Mouse (Mus musculus) embryonic facial prominence, embryonic 12.5 days (tissue): Measurements from ENCODE around the gene Slc39a13. TPM values are rescaled to one million over a fixed set of nuclear protein-coding genes. Genes with fewer than 3 reads are reported as not detected.
"Not testable (repeated sequence)": the region's sequence is repeated elsewhere in the genome, so short reads cannot be mapped to it uniquely, and the experiment has no call there.

Experiments used
- ATAC-seq: fragments of 200-750 bp; cut with Nextera tagmentation; 2 replicates; pipeline ENCODE4 v1.8.0; 2017; ENCODE audit not compliant: insufficient number of reproducible peaks, insufficient read depth, low FRiP score, low TSS enrichment
- H3K27ac ChIP-seq: fragments of 300-500 bp; sonication (generic); 2 replicates; pipeline ENCODE4 v1.5.1; 2016; ENCODE audit warnings: mild to moderate bottlenecking
- H3K27me3 ChIP-seq: fragments of 300-500 bp; sonication (generic); 2 replicates; pipeline ENCODE4 v1.6.1; 2016; ENCODE audit warnings: mild to moderate bottlenecking, moderate library complexity
- H3K36me3 ChIP-seq: fragments of 300-500 bp; sonication (generic); 2 replicates; pipeline ENCODE4 v1.6.1; 2016; ENCODE audit warnings: mild to moderate bottlenecking
- H3K4me1 ChIP-seq: fragments of 300-500 bp; sonication (generic); 2 replicates; pipeline ENCODE4 v1.6.1; 2016
- H3K4me2 ChIP-seq: fragments of 300-500 bp; sonication (generic); replicated peaks from 2 replicates; pipeline ENCODE4 v1.6.1; 2016; ENCODE audit warnings: mild to moderate bottlenecking, moderate library complexity
- H3K4me3 ChIP-seq: fragments of 300-500 bp; sonication (generic); 2 replicates; pipeline ENCODE4 v1.5.1; 2016; ENCODE audit warnings: mild to moderate bottlenecking
- H3K9ac ChIP-seq: fragments of 300-500 bp; sonication (generic); 2 replicates; pipeline ENCODE4 v1.6.1; 2016; ENCODE audit warnings: mild to moderate bottlenecking, moderate library complexity
- H3K9me3 ChIP-seq: fragments of 300-500 bp; sonication (generic); 2 replicates; pipeline ENCODE4 v1.6.1; 2016; ENCODE audit warnings: mild to moderate bottlenecking, moderate library complexity
- WGBS: fragments of 180-500 bp; shearing (Covaris S2); methylation state at CpG from one replicate; pipeline ENCODE4 v1.1.7; 2016; 5-methylcytosine and 5-hydroxymethylcytosine counted together
- polyA plus RNA-seq: library from polyadenylated mRNA; unstranded; fragments of >200 nt; fragmentation: Nextera tagmentation; extraction: Ambion mirVana; gene quantifications from 2 replicates; pipeline ENCODE4 v1.2.1, GENCODE M21; 2016

Gene Slc39a13
- polyA plus RNA-seq, 1 experiment from 2014 or later = 41.9 TPM

- not testable (repeated sequence) for H3K27me3 ChIP-seq, H3K9me3 ChIP-seq, H3K4me1 ChIP-seq, H3K4me3 ChIP-seq, ATAC-seq, H3K36me3 ChIP-seq, H3K9ac ChIP-seq, H3K4me2 ChIP-seq, H3K27ac ChIP-seq
- 88% methylated on average over 3 of the region's 3 CpGs for WGBS
Measured at GRCm38 (mm10) chr2:91111832-91112231, 41.6 kb upstream of the Slc39a13 start.

GRCm38 (mm10) chr2:91110429-91110828, 40.2 kb upstream of the Slc39a13 start:
- no peak overlapping the region for H3K4me3 ChIP-seq
- 77% methylated on average over 6 of the region's 6 CpGs for WGBS
- no peaks in the 10 kb centered on the region for H3K27me3 ChIP-seq
- H3K9ac ChIP-seq = no peak overlapping the region
- H3K36me3 ChIP-seq = no peaks in the 10 kb centered on the region
- H3K27ac ChIP-seq = no peak overlapping the region
- no peak overlapping the region for H3K4me2 ChIP-seq
- ATAC-seq = no peak
- H3K4me1 ChIP-seq = no peaks in the 10 kb centered on the region; the same call in 1 of the 2 replicates
- H3K9me3 ChIP-seq = no peaks in the 10 kb centered on the region

- no peak overlapping the region for H3K9ac ChIP-seq
- WGBS = 91% methylated on average over 5 of the region's 5 CpGs
- no peaks in the 10 kb centered on the region for H3K36me3 ChIP-seq
- H3K4me3 ChIP-seq = no peak overlapping the region
- no peaks in the 10 kb centered on the region for H3K9me3 ChIP-seq
- H3K4me2 ChIP-seq = no peak overlapping the region
- no peak overlapping the region for H3K27ac ChIP-seq
- H3K27me3 ChIP-seq = no peaks in the 10 kb centered on the region
- ATAC-seq = no peak
- no peaks in the 10 kb centered on the region for H3K4me1 ChIP-seq
Measured at GRCm38 (mm10) chr2:91109807-91110385, 39.7 kb upstream of the Slc39a13 start.

- H3K27me3 ChIP-seq = no peaks in the 10 kb centered on the region
- H3K4me3 ChIP-seq = no peak overlapping the region
- H3K9ac ChIP-seq = no peak overlapping the region
- no peaks in the 10 kb centered on the region for H3K9me3 ChIP-seq
- H3K4me2 ChIP-seq = no peak overlapping the region
- no peaks in the 10 kb centered on the region for H3K36me3 ChIP-seq
- ATAC-seq = no peak
- no peaks in the 10 kb centered on the region for H3K4me1 ChIP-seq
- H3K27ac ChIP-seq = no peak overlapping the region
- 85% methylated on average over 5 of the region's 5 CpGs for WGBS
Measured at GRCm38 (mm10) chr2:91109241-91109640, 39.0 kb upstream of the Slc39a13 start.

- H3K9me3 ChIP-seq = no peaks in the 10 kb centered on the region
- H3K4me2 ChIP-seq = no peak overlapping the region
- H3K4me3 ChIP-seq = no peak overlapping the region
- no peaks in the 10 kb centered on the region for H3K36me3 ChIP-seq
- no peak overlapping the region for H3K9ac ChIP-seq
- H3K27ac ChIP-seq = no peak overlapping the region
- no peaks in the 10 kb centered on the region for H3K27me3 ChIP-seq
- WGBS = 84% methylated on average over 3 of the region's 3 CpGs
- ATAC-seq = no peak
- H3K4me1 ChIP-seq = no peaks in the 10 kb centered on the region
Measured at GRCm38 (mm10) chr2:91108156-91108555, 37.9 kb upstream of the Slc39a13 start.

- ATAC-seq = peak; percentile 77
- WGBS = 11% methylated on average over 7 of the region's 7 CpGs
- Histone ChIP-seq H3K36me3 (no peaks in the 10 kb centered on the region), H3K27me3 (no peaks in the 10 kb centered on the region), H3K9me3 (no peaks in the 10 kb centered on the region), H3K4me1 (no peaks in the 10 kb centered on the region), H3K27ac (no peak overlapping the region), H3K4me2 (no peak overlapping the region), H3K4me3 (no peak overlapping the region), H3K9ac (no peak overlapping the region)
Measured at GRCm38 (mm10) chr2:91101124-91101740, 31.0 kb upstream of the Slc39a13 start.

- H3K4me2 ChIP-seq = no peak overlapping the region
- no peak overlapping the region for H3K4me3 ChIP-seq
- H3K4me1 ChIP-seq = no peaks in the 10 kb centered on the region
- no peaks in the 10 kb centered on the region for H3K27me3 ChIP-seq
- H3K9me3 ChIP-seq = no peaks in the 10 kb centered on the region
- 87% methylated on average over 2 of the region's 2 CpGs for WGBS
- no peak overlapping the region for H3K27ac ChIP-seq
- H3K9ac ChIP-seq = no peak overlapping the region
- H3K36me3 ChIP-seq = no peaks in the 10 kb centered on the region
- no peak for ATAC-seq
Measured at GRCm38 (mm10) chr2:91098156-91098555, 27.9 kb upstream of the Slc39a13 start.

- H3K36me3 ChIP-seq = no peaks in the 10 kb centered on the region
- WGBS = 88% methylated on average over 10 of the region's 10 CpGs
- no peak overlapping the region for H3K9ac ChIP-seq
- H3K4me1 ChIP-seq = no peaks in the 10 kb centered on the region
- H3K4me2 ChIP-seq = no peak overlapping the region
- H3K27ac ChIP-seq = no peak overlapping the region
- no peak overlapping the region for H3K4me3 ChIP-seq
- ATAC-seq = no peak
- no peaks in the 10 kb centered on the region for H3K9me3 ChIP-seq
- no peaks in the 10 kb centered on the region for H3K27me3 ChIP-seq
Measured at GRCm38 (mm10) chr2:91097015-91097414, 26.8 kb upstream of the Slc39a13 start.

- no peak overlapping the region for H3K9ac ChIP-seq
- H3K27me3 ChIP-seq = no peaks in the 10 kb centered on the region
- no peak overlapping the region for H3K27ac ChIP-seq
- no peak overlapping the region for H3K4me2 ChIP-seq
- no peaks in the 10 kb centered on the region for H3K9me3 ChIP-seq
- no peak overlapping the region for H3K4me3 ChIP-seq
- WGBS = 69% methylated on average over 14 of the region's 14 CpGs
- no peaks in the 10 kb centered on the region for H3K4me1 ChIP-seq
- no peaks in the 10 kb centered on the region for H3K36me3 ChIP-seq
- no peak for ATAC-seq
Measured at GRCm38 (mm10) chr2:91096524-91096923, 26.3 kb upstream of the Slc39a13 start.

GRCm38 (mm10) chr2:91090827-91091226, 20.6 kb upstream of the Slc39a13 start:
- 73% methylated on average over 6 of the region's 6 CpGs for WGBS
- Histone ChIP-seq H3K4me1 (no peaks in the 10 kb centered on the region), H3K4me2 (no peak overlapping the region), H3K27me3 (no peaks in the 10 kb centered on the region), H3K9ac (no peak overlapping the region), H3K9me3 (no peaks in the 10 kb centered on the region), H3K36me3 (no peaks in the 10 kb centered on the region), H3K27ac (no peak overlapping the region), H3K4me3 (no peak overlapping the region)
- no peak for ATAC-seq

GRCm38 (mm10) chr2:91090208-91090607, 20.0 kb upstream of the Slc39a13 start:
- Histone ChIP-seq H3K4me2 (no peak overlapping the region), H3K9me3 (no peaks in the 10 kb centered on the region), H3K27me3 (no peaks in the 10 kb centered on the region), H3K4me3 (no peak overlapping the region), H3K4me1 (no peaks in the 10 kb centered on the region), H3K36me3 (no peaks in the 10 kb centered on the region), H3K27ac (no peak overlapping the region), H3K9ac (no peak overlapping the region)
- ATAC-seq = no peak
- WGBS = 75% methylated on average over 6 of the region's 6 CpGs

- Histone ChIP-seq H3K4me2 (no peak overlapping the region), H3K9me3 (no peaks in the 10 kb centered on the region), H3K27ac (no peak overlapping the region), H3K36me3 (no peaks in the 10 kb centered on the region), H3K27me3 (no peaks in the 10 kb centered on the region), H3K9ac (no peak overlapping the region), H3K4me3 (no peak overlapping the region), H3K4me1 (no peaks in the 10 kb centered on the region)
- no peak for ATAC-seq
- 84% methylated on average over 9 of the region's 9 CpGs for WGBS
Measured at GRCm38 (mm10) chr2:91088987-91089386, 18.8 kb upstream of the Slc39a13 start.
